Mouse (Mus musculus): Measurements from ENCODE around the gene Trim80. TPM values are rescaled to one million over a fixed set of nuclear protein-coding genes. Genes with fewer than 3 reads are reported as not detected.

Trim80 gene
- polyA plus RNA-seq, 1 experiment from 2014 or later = not detected

DNA sequence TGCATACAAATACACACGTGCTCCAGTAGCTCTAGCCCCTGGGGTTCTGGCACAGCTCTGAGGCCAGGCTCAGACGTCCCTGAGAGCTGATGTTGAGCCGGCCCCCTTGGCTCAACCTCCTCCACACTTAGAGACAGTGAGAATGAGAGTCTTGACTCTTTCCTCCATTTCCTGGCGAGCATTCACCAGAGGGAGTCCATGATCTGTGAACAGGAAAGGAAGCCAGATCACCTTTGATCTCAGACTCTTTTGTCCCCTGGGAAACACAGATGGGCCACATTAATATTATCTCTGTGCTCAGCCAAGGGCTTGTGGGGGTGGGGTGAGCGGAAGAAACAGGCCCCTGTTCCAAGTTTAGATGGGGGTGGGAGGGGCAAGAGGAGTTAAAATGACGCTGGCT lies 17.1 kb downstream of the Trim80 start:
- 28% methylated on average over 6 of the region's 6 CpGs for WGBS
- H3K36me3 ChIP-seq (replicated peaks; ENCODE audit: control insufficient read depth, insufficient read depth, low read depth, low read length) = no peaks in the 10 kb centered on the region
- DNase-seq (ENCODE audit: low spot score) = no peak

DNA sequence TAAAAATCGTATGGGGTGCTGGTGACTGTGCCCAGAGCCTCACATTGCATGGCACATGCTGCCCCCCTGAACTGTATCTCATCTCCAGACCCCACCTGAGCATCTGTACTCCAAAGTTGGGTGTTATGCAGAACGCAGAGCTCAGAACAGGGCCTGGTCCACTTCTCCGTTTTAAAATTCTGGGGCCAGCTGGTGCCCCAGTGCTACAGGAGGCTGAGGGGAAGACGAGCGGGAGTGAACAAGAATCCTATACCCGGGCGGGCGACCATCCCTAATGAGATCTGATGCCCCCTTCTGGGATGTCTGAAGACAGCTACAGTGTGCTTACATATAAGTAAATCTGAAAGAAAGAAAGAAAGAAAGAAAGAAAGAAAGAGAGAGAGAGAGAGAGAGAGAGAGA lies 20.6 kb downstream of the Trim80 start:
- Histone ChIP-seq H3K9me3 (replicated peaks; ENCODE audit: control insufficient read depth, low read length) (no peaks in the 10 kb centered on the region), H3K36me3 (replicated peaks; ENCODE audit: control insufficient read depth, insufficient read depth, low read depth, low read length) (no peaks in the 10 kb centered on the region), H3K27ac (replicated peaks; ENCODE audit: low read depth, low read length) (no peak overlapping the region), H3K4me2 (ENCODE audit: low read depth, low read length) (no peak overlapping the region), H3K4me1 (ENCODE audit: control insufficient read depth, insufficient read depth, low read length) (no peaks in the 10 kb centered on the region), H3K4me3 (ENCODE audit: low read depth, low read length) (no peak overlapping the region), H3K27me3 (ENCODE audit: control insufficient read depth, insufficient read depth, low read length) (no peaks in the 10 kb centered on the region), H3K9ac (replicated peaks; ENCODE audit: low read length) (no peak overlapping the region)
- DNase-seq (ENCODE audit: low spot score) (no peak), ATAC-seq (replicated peaks; ENCODE audit: insufficient number of reproducible peaks, low FRiP score, low TSS enrichment, low read depth) (no peak)
- 17% methylated on average over 8 of the region's 8 CpGs for WGBS

More for the DNA sequence above, 17.1 kb downstream of the Trim80 start:
- Histone ChIP-seq H3K27me3 (ENCODE audit: control insufficient read depth, insufficient read depth, low read length) (no peaks in the 10 kb centered on the region), H3K9me3 (replicated peaks; ENCODE audit: control insufficient read depth, low read length) (no peaks in the 10 kb centered on the region), H3K4me3 (ENCODE audit: low read depth, low read length) (no peak overlapping the region), H3K9ac (replicated peaks; ENCODE audit: low read length) (no peak overlapping the region), H3K27ac (replicated peaks; ENCODE audit: low read depth, low read length) (no peak overlapping the region), H3K4me2 (ENCODE audit: low read depth, low read length) (no peak overlapping the region), H3K4me1 (ENCODE audit: control insufficient read depth, insufficient read depth, low read length) (no peaks in the 10 kb centered on the region)
- no peak for ATAC-seq (replicated peaks; ENCODE audit: insufficient number of reproducible peaks, low FRiP score, low TSS enrichment, low read depth)

DNA sequence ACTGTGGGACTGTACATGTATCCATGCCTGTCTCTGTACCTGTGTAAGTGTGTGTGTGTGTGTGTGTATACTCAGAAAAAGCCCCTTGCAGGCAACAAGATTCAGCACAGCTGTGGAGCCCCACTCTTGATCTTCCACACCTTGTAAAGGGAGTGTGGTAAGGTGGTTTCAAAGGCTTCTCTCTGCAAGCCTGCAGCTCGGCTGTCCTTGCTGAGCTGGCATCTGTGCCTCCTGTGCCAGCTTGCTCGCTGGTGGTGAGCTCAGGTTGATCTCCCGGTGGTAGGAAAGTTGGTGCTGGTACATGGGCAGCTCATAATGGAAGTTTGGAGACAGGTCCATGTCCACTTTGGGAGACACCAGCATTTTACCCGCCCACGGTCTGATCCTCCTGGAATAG lies 21.5 kb downstream of the Trim80 start:
- Histone ChIP-seq H3K27me3 (ENCODE audit: control insufficient read depth, insufficient read depth, low read length) (no peaks in the 10 kb centered on the region), H3K36me3 (replicated peaks; ENCODE audit: control insufficient read depth, insufficient read depth, low read depth, low read length) (no peaks in the 10 kb centered on the region), H3K4me1 (ENCODE audit: control insufficient read depth, insufficient read depth, low read length) (no peaks in the 10 kb centered on the region), H3K4me2 (ENCODE audit: low read depth, low read length) (no peak overlapping the region), H3K27ac (replicated peaks; ENCODE audit: low read depth, low read length) (no peak overlapping the region), H3K9me3 (replicated peaks; ENCODE audit: control insufficient read depth, low read length) (no peaks in the 10 kb centered on the region), H3K9ac (replicated peaks; ENCODE audit: low read length) (no peak overlapping the region), H3K4me3 (ENCODE audit: low read depth, low read length) (no peak overlapping the region)
- DNase-seq (ENCODE audit: low spot score) (no peak), ATAC-seq (replicated peaks; ENCODE audit: insufficient number of reproducible peaks, low FRiP score, low TSS enrichment, low read depth) (no peak)
- 69% methylated on average over 5 of the region's 5 CpGs for WGBS

DNA sequence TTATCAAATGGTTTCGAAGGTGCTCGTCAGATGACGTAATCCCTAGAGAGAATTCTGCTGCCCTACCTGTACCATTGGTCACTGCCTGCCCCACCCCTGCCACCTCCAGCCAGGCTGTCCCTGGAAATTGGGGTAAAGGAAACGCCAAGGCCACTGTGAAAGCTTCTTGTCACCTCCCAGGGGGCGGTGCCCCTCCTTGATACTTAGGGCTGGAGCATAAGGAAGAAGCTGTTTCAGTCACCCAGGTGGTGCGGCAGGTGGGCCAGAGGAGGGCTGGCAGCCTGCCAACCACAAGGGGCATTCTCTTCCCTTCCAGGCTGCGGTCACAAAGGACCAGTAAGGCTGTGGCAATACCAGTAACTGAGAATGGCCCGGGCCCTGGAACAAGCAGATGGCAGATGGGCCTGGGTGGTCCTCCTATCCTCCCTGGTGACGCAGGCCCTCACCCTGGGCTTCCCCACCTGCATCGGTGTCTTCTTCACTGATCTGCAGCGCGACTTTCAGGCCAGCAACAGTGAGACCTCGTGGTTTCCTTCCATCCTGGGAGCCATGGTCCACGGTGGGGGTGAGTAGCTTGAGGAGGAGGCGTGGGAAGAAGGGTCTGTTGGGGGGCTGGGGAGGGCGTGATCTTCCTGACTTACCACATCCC lies 22.0 kb downstream of the Trim80 start, which contains the start of gene Slc16a5:
Slc16a5 (plus strand) TSS at position 232 of the 649 bp plus-strand sequence.
- Histone ChIP-seq H3K36me3 (replicated peaks; ENCODE audit: control insufficient read depth, insufficient read depth, low read depth, low read length) (no peaks in the 10 kb centered on the region), H3K27ac (replicated peaks; ENCODE audit: low read depth, low read length) (no peak within 1 kb of the TSS), H3K9me3 (replicated peaks; ENCODE audit: control insufficient read depth, low read length) (no peaks in the 10 kb centered on the region), H3K4me1 (ENCODE audit: control insufficient read depth, insufficient read depth, low read length) (no peaks in the 10 kb centered on the region), H3K9ac (replicated peaks; ENCODE audit: low read length) (no peak within 1 kb of the TSS), H3K27me3 (ENCODE audit: control insufficient read depth, insufficient read depth, low read length) (no peaks in the 10 kb centered on the region), H3K4me2 (ENCODE audit: low read depth, low read length) (no peak within 1 kb of the TSS), H3K4me3 (ENCODE audit: low read depth, low read length) (no peak within 1 kb of the TSS)
- 77% methylated on average over 16 of the region's 16 CpGs for WGBS
- DNase-seq (ENCODE audit: low spot score) = no peak
- no peak for ATAC-seq (replicated peaks; ENCODE audit: insufficient number of reproducible peaks, low FRiP score, low TSS enrichment, low read depth)

DNA sequence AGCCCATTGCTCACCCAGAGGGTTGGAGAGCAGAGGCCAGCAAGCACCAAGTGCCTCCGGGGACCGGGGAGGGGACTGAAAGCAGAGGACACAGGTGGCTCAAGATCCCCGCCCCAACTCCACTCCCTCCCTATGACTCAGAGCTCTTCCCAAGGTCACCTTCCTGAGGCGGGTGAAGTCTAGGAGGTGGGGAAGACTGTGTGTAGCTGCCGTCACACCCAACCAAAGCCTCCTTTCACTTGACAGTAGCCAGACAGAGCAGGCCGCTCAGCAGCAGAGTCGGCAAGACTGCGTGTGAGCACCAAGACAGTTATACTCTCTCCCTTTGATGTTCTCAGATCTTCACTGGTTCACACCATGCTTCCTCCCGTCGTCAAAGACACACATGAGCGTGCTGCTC lies 23.1 kb downstream of the Trim80 start:
- no peaks in the 10 kb centered on the region for H3K27me3 ChIP-seq (ENCODE audit: control insufficient read depth, insufficient read depth, low read length)
- H3K4me2 ChIP-seq (ENCODE audit: low read depth, low read length) = no peak overlapping the region
- DNase-seq (ENCODE audit: low spot score) (no peak), ATAC-seq (replicated peaks; ENCODE audit: insufficient number of reproducible peaks, low FRiP score, low TSS enrichment, low read depth) (no peak)
- no peak overlapping the region for H3K27ac ChIP-seq (replicated peaks; ENCODE audit: low read depth, low read length)
- no peaks in the 10 kb centered on the region for H3K9me3 ChIP-seq (replicated peaks; ENCODE audit: control insufficient read depth, low read length)
- no peaks in the 10 kb centered on the region for H3K36me3 ChIP-seq (replicated peaks; ENCODE audit: control insufficient read depth, insufficient read depth, low read depth, low read length)
- 74% methylated on average over 11 of the region's 11 CpGs for WGBS
- H3K4me3 ChIP-seq (ENCODE audit: low read depth, low read length) = no peak overlapping the region
- no peaks in the 10 kb centered on the region for H3K4me1 ChIP-seq (ENCODE audit: control insufficient read depth, insufficient read depth, low read length)
- no peak overlapping the region for H3K9ac ChIP-seq (replicated peaks; ENCODE audit: low read length)

DNA sequence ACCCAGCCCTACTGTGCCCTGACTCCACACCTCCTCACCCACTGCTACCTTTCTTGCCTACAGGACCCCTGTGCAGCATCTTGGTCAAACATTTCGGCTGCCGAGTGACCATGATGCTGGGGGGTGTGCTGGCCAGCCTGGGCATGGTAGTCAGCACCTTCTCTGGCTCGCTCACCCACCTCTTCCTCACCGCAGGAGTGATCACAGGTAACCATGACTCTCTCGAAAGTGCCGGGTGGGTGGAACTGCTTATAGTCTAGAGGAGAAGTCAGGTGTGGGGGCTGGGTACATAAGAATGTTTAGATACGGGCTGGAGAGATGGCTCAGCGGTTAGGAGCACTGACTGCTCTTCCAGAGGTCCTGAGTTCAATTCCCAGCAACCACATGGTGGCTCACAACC lies 24.5 kb downstream of the Trim80 start:
- Histone ChIP-seq H3K9me3 (replicated peaks; ENCODE audit: control insufficient read depth, low read length) (no peaks in the 10 kb centered on the region), H3K27ac (replicated peaks; ENCODE audit: low read depth, low read length) (no peak overlapping the region), H3K9ac (replicated peaks; ENCODE audit: low read length) (no peak overlapping the region), H3K4me1 (ENCODE audit: control insufficient read depth, insufficient read depth, low read length) (no peaks in the 10 kb centered on the region), H3K4me3 (ENCODE audit: low read depth, low read length) (no peak overlapping the region), H3K27me3 (ENCODE audit: control insufficient read depth, insufficient read depth, low read length) (no peaks in the 10 kb centered on the region), H3K4me2 (ENCODE audit: low read depth, low read length) (no peak overlapping the region), H3K36me3 (replicated peaks; ENCODE audit: control insufficient read depth, insufficient read depth, low read depth, low read length) (no peaks in the 10 kb centered on the region)
- 88% methylated on average over 8 of the region's 8 CpGs for WGBS
- ATAC-seq (replicated peaks; ENCODE audit: insufficient number of reproducible peaks, low FRiP score, low TSS enrichment, low read depth) = no peak
- DNase-seq (ENCODE audit: low spot score) = no peak

DNA sequence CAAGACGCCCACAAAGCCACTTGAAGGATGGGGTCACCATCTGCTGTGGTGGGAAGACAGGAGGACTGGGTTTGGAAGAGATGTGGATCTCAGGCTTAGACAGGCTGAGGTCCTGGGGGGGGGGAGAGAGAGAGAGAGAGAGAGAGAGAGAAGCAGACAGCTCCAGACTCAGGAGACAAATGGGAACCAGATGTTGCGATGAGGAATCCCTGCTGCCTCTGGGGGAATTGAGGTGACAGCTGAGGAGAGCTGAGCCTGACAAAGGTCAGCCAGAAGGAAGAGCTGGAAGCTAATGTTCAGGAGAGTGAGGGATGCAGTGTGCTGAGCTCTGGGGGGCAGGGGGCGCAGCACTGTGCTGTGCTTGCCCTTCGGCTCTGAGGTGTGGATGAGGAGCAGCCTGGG lies 26.9 kb downstream of the Trim80 start:
- no peaks in the 10 kb centered on the region for H3K27me3 ChIP-seq (ENCODE audit: control insufficient read depth, insufficient read depth, low read length)
- no peak overlapping the region; the same call in 1 of the 2 replicates for H3K4me2 ChIP-seq (ENCODE audit: low read depth, low read length)
- H3K36me3 ChIP-seq (replicated peaks; ENCODE audit: control insufficient read depth, insufficient read depth, low read depth, low read length) = no peaks in the 10 kb centered on the region
- 18% methylated on average over 4 of the region's 4 CpGs for WGBS
- ATAC-seq (replicated peaks; ENCODE audit: insufficient number of reproducible peaks, low FRiP score, low TSS enrichment, low read depth) (peak; percentile 76), DNase-seq (ENCODE audit: low spot score) (peak; percentile 87)
- no peaks in the 10 kb centered on the region for H3K4me1 ChIP-seq (ENCODE audit: control insufficient read depth, insufficient read depth, low read length)
- H3K9ac ChIP-seq (replicated peaks; ENCODE audit: low read length) = peak overlapping the region; percentile 37; the same call in 1 of the 2 replicates
- H3K9me3 ChIP-seq (replicated peaks; ENCODE audit: control insufficient read depth, low read length) = no peaks in the 10 kb centered on the region
- H3K27ac ChIP-seq (replicated peaks; ENCODE audit: low read depth, low read length) = peak overlapping the region; percentile 59
- H3K4me3 ChIP-seq (ENCODE audit: low read depth, low read length) = no peak overlapping the region

DNA sequence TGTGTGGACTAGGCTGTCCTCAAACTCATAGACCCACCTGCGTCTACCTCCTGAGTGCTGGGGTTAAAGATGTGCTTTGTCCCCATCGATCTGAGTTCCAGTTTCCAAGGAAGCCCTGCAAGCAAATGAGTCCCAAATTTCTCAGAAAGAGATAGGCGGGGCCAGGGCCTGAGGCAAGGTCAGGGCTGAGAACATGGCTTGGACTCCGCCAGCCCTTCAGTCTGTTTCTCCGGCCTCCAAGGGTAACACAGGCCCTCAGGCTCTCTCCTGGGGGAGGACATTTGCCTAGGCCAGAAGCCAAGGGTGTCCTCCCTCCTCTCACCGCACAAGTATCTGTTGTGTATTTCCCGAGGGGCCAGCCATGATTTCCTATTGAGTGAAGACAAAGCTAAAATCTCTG lies 31.8 kb downstream of the Trim80 start:
- Histone ChIP-seq H3K27me3 (ENCODE audit: control insufficient read depth, insufficient read depth, low read length) (no peaks in the 10 kb centered on the region), H3K9me3 (replicated peaks; ENCODE audit: control insufficient read depth, low read length) (no peaks in the 10 kb centered on the region), H3K4me1 (ENCODE audit: control insufficient read depth, insufficient read depth, low read length) (peaks cover 6% of the 10 kb centered on the region), H3K9ac (replicated peaks; ENCODE audit: low read length) (no peak overlapping the region), H3K4me2 (ENCODE audit: low read depth, low read length) (no peak overlapping the region), H3K36me3 (replicated peaks; ENCODE audit: control insufficient read depth, insufficient read depth, low read depth, low read length) (no peaks in the 10 kb centered on the region), H3K27ac (replicated peaks; ENCODE audit: low read depth, low read length) (no peak overlapping the region), H3K4me3 (ENCODE audit: low read depth, low read length) (no peak overlapping the region)
- ATAC-seq (replicated peaks; ENCODE audit: insufficient number of reproducible peaks, low FRiP score, low TSS enrichment, low read depth) (no peak), DNase-seq (ENCODE audit: low spot score) (no peak)
- WGBS = 86% methylated on average over 7 of the region's 7 CpGs

All from embryonic facial prominence, embryonic 11.5 days (tissue).